Mouse (Mus musculus) midbrain, postnatal 0 days (tissue): ENCODE results near the gene AI854703. TPM values are rescaled to one million over a fixed set of nuclear protein-coding genes. Genes with fewer than 3 reads are reported as not detected.

Source experiments
- ATAC-seq: fragments of 200-750 bp; cut with Nextera tagmentation; 2 replicates; pipeline ENCODE4 v1.8.0; 2017; ENCODE audit warnings: moderate number of reproducible peaks, mild to moderate bottlenecking, moderate TSS enrichment, moderate library complexity; ENCODE audit not compliant: low FRiP score
- DNase-seq: peaks from one replicate; pipeline ENCODE4 v3.0.0-alpha.2; 2015; ENCODE audit warnings: low spot score
- H3K27ac ChIP-seq: fragments of 300-500 bp; sonication (generic); 2 replicates; pipeline ENCODE4 v1.5.1; 2014; ENCODE audit warnings: low read depth, mild to moderate bottlenecking, low read length, mixed read lengths
- H3K27me3 ChIP-seq: fragments of 300-500 bp; sonication (generic); 2 replicates; pipeline ENCODE4 v1.6.1; 2014; ENCODE audit warnings: low read length, control low read depth, mixed read lengths; ENCODE audit not compliant: insufficient read depth
- H3K36me3 ChIP-seq: fragments of 300-500 bp; sonication (generic); 2 replicates; pipeline ENCODE4 v1.6.1; 2014; ENCODE audit warnings: low read length, control low read depth, mixed read lengths; ENCODE audit not compliant: insufficient read depth
- H3K4me1 ChIP-seq: fragments of 300-500 bp; sonication (generic); 2 replicates; pipeline ENCODE4 v1.6.1; 2014; ENCODE audit warnings: mild to moderate bottlenecking, control low read depth, antibody characterized with exemption, low read length, mixed read lengths; ENCODE audit not compliant: insufficient read depth
- H3K4me2 ChIP-seq: fragments of 300-500 bp; sonication (generic); 2 replicates; pipeline ENCODE4 v1.6.1; 2014; ENCODE audit warnings: low read depth, mild to moderate bottlenecking, low read length, mixed read lengths; ENCODE audit not compliant: poor library complexity, severe bottlenecking
- H3K4me3 ChIP-seq: fragments of 300-500 bp; sonication (generic); 2 replicates; pipeline ENCODE4 v1.5.1; 2014; ENCODE audit warnings: low read depth, mild to moderate bottlenecking, low read length, moderate library complexity
- H3K9ac ChIP-seq: fragments of 300-500 bp; sonication (generic); replicated peaks from 2 replicates; pipeline ENCODE4 v1.6.1; 2014; ENCODE audit warnings: mild to moderate bottlenecking, low read length, moderate library complexity, mixed read lengths; ENCODE audit not compliant: poor library complexity, severe bottlenecking
- H3K9me3 ChIP-seq: fragments of 300-500 bp; sonication (generic); 2 replicates; pipeline ENCODE4 v1.6.1; 2016; ENCODE audit warnings: low read length, control low read depth
- CTCF ChIP-seq: IDR thresholded peaks from 2 replicates; pipeline ENCODE4 v1.5.1; 2016; ENCODE audit warnings: antibody characterized with exemption, mild to moderate bottlenecking
- WGBS: fragments of 180-500 bp; shearing (Covaris S2); extraction: QIAGEN DNeasy Blood & Tissue Kit; methylation state at CpG from one replicate; pipeline ENCODE4 v1.1.7; 2014; 5-methylcytosine and 5-hydroxymethylcytosine counted together
- polyA plus RNA-seq: library from polyadenylated mRNA; unstranded; fragments of >200 nt; fragmentation: Nextera tagmentation; extraction: Ambion mirVana; gene quantifications from 2 replicates; pipeline ENCODE4 v1.2.1, GENCODE M21; 2015
- total RNA-seq: library from RNA; depleted of rRNA; stranded (reverse); fragments of >200 nt; gene quantifications from 2 replicates; pipeline ENCODE4 v1.2.3, GENCODE M21; 2014

Gene AI854703
- total and polyA plus RNA-seq, 2 experiments from 2014 or later = 28.5 to 57.1 TPM

- no peak overlapping the region for H3K4me3 ChIP-seq
- ATAC-seq (no peak), DNase-seq (no peak)
- no peaks in the 10 kb centered on the region for H3K4me1 ChIP-seq
- H3K9ac ChIP-seq = no peak overlapping the region
- H3K27me3 ChIP-seq = peaks cover 5% of the 10 kb centered on the region; the same call in 1 of the 2 replicates
- H3K4me2 ChIP-seq = no peak overlapping the region
- no peak for TF ChIP-seq CTCF
- H3K9me3 ChIP-seq = no peaks in the 10 kb centered on the region
- WGBS = 90% methylated on average over 9 of the region's 9 CpGs
- no peak overlapping the region for H3K27ac ChIP-seq
- no peaks in the 10 kb centered on the region for H3K36me3 ChIP-seq
These were observed 23.5 kb downstream of the AI854703 start for GRCm38 (mm10) chr6:48650041-48650440.

DNA sequence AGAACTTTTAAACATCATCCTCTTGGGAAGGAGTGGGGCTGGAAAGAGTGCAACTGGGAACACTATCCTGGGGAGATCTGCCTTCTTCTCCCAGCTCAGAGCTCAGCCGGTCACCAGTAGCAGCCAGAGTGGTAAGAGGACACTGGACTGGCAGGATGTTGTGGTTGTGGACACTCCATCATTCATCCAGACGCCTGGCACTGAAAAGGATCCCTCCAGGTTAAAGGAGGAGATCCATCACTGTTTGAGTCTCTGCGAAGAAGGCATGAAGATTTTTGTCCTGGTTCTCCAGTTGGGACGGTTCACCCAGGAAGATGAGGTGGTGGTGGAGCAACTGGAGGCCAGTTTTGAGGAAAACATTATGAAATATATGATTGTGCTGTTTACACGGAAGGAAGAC is 32.2 kb downstream of the AI854703 start:
- TF ChIP-seq CTCF = no peak

DNA sequence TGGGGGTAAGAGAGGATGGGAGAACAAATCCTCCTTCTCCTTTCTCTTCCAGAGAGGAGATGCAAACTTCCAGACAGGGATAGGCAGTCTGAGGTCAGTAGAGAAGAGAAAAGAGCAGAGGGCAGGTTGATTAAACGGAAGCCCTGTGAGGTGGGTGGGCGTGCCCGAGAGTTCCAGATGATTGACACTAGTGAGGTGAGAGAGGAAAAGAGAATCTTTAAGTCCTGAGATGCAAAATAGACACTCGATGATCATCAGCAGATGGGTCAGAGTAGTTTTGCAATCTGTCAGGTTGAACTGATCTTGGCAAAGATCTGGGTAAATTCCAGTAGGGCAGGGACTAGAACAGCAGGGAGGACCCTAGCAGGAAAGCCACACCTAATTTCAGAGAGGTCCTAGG is 38.2 kb downstream of the AI854703 start:
- no peaks in the 10 kb centered on the region for H3K27me3 ChIP-seq
- no peak for TF ChIP-seq CTCF
- no peaks in the 10 kb centered on the region for H3K9me3 ChIP-seq
- DNase-seq (no peak), ATAC-seq (no peak)
- no peak overlapping the region for H3K4me2 ChIP-seq
- no peaks in the 10 kb centered on the region for H3K4me1 ChIP-seq
- no peaks in the 10 kb centered on the region for H3K36me3 ChIP-seq
- no peak overlapping the region for H3K9ac ChIP-seq
- WGBS = 77% methylated on average over 4 of the region's 4 CpGs
- H3K4me3 ChIP-seq = no peak overlapping the region
- no peak overlapping the region for H3K27ac ChIP-seq

More for the DNA sequence above, 32.2 kb downstream of the AI854703 start:
- ATAC-seq (no peak), DNase-seq (no peak)
- no peak overlapping the region for H3K4me3 ChIP-seq
- no peaks in the 10 kb centered on the region for H3K4me1 ChIP-seq
- 83% methylated on average over 5 of the region's 5 CpGs for WGBS
- H3K4me2 ChIP-seq = no peak overlapping the region
- no peak overlapping the region for H3K9ac ChIP-seq
- H3K27ac ChIP-seq = no peak overlapping the region
- no peaks in the 10 kb centered on the region for H3K9me3 ChIP-seq
- H3K36me3 ChIP-seq = no peaks in the 10 kb centered on the region
- H3K27me3 ChIP-seq = no peaks in the 10 kb centered on the region

DNA sequence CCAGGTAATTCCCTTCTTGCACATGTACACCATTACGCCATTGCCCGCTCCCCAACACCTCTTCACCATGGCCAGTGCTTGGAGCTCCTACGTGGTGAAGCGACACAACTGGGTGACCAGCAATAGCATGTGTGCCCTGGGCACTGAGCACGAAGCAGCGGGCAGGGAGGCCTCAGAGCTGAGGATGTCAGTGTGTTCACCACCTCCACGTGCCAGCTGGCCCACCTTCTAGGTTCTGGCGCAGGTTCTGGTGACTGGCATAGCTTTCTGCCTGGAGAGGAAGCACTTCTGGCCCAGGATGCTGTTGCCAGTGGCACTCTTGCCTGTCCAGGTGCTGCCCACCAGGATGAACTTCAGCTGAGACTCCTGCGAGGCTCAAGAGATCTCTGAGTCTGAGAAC is 38.9 kb downstream of the AI854703 start:
- Histone ChIP-seq H3K4me3 (no peak overlapping the region), H3K27ac (no peak overlapping the region), H3K4me1 (no peaks in the 10 kb centered on the region), H3K4me2 (no peak overlapping the region), H3K9ac (no peak overlapping the region), H3K9me3 (no peaks in the 10 kb centered on the region), H3K36me3 (no peaks in the 10 kb centered on the region), H3K27me3 (no peaks in the 10 kb centered on the region)
- no peak for DNase-seq
- no peak for ATAC-seq
- no peak for TF ChIP-seq CTCF
- WGBS = 92% methylated on average over 9 of the region's 9 CpGs

DNA sequence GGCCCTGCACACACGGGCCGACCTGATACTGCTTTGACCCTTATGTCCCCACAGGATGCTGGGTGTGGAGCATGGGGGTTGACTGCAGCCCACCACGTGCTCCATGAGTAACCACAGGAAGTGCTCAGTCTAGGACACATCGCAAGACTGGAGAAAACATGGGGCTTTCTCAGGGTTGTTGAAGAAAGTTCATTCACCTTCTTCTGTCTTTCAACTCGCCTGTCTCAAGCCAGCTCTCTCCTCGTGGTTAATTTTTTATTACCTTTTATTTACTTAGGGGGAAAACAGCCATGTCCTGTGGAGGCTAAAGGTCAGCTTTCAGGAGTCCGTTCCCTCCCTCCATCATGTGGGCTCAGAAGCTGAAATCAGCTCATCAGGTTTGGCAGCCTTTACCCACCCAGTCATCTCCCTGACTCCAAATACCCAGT is 39.6 kb downstream of the AI854703 start:
- Histone ChIP-seq H3K9ac (no peak overlapping the region), H3K27me3 (no peaks in the 10 kb centered on the region), H3K4me3 (no peak overlapping the region), H3K36me3 (no peaks in the 10 kb centered on the region), H3K9me3 (no peaks in the 10 kb centered on the region), H3K27ac (no peak overlapping the region), H3K4me2 (no peak overlapping the region), H3K4me1 (no peaks in the 10 kb centered on the region)
- 70% methylated on average over 7 of the region's 7 CpGs for WGBS
- ATAC-seq (no peak), DNase-seq (no peak)
- TF ChIP-seq CTCF = no peak

GRCm38 (mm10) chr6:48668022-48668421 is 41.5 kb downstream of the AI854703 start:
- H3K9me3 ChIP-seq = no peaks in the 10 kb centered on the region
- ATAC-seq (no peak), DNase-seq (no peak)
- TF ChIP-seq CTCF = no peak
- H3K4me2 ChIP-seq = no peak overlapping the region
- no peaks in the 10 kb centered on the region for H3K36me3 ChIP-seq
- no peak overlapping the region for H3K9ac ChIP-seq
- no peaks in the 10 kb centered on the region for H3K27me3 ChIP-seq
- no peak overlapping the region for H3K4me3 ChIP-seq
- no peak overlapping the region for H3K27ac ChIP-seq
- no peaks in the 10 kb centered on the region for H3K4me1 ChIP-seq
